Mouse (Mus musculus): ENCODE results near the gene Il18bp.
"Not testable (repeated sequence)": the region's sequence is repeated elsewhere in the genome, so short reads cannot be mapped to it uniquely, and the experiment has no call there.

Gene Il18bp

GRCm38 (mm10) chr7:102018590-102018989 lies at the start of gene Il18bp:
TSS of gene Il18bp (minus strand) at chr7:102018690.
- no peak for DNase-seq (ENCODE audit: low spot score in 2 of 2)

GRCm38 (mm10) chr7:102066363-102066762 lies 47.9 kb upstream of the Il18bp start:
- no peak for DNase-seq (ENCODE audit: low spot score in 2 of 2)

DNA sequence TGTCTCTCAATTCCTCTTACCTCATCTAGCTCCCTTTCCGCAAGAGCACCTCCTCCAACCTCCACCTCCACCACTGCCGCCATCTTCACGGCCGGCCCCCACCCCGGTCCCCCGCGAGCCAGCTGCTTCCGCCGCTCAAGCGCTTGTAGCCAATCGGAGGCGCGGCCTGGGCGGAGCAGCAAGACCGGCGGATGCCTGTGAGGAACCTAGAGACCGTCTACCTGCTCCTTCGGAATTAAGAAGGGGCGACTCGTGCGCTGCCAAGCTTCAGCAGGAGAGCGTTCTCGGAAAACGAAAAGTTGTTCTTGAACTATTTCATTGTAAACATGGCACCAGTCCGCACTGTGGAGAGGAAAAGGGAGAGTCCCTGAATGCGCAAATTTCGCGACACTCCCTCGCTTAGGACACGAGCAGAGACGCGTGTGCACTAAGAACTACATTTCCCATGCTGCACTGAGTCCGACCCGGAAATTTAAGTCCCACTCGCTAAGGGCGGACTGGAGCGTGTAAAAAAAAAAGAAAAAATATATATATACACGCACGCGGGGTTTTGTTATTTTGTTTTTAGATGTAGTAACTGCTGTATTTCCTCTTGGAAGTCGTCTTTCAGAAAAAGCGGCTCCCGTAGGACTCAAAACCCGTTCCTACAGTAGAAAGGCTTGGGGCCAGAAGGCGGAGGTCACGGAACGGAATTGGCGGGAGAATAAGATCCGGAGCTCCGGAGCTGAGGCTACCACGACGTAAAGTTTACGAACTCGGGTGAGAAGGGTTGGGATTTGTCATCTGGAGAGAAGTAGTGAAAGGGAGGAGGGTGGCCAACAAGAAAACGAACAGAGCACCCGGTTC lies 46.8 kb upstream of the Il18bp start, which contains the start of the genes Rnf121, Xndc1 and Xntrpc:
Gene Rnf121 (minus strand): TSS at position 424 of the 846 bp plus-strand sequence.
Gene Xndc1 (plus strand): TSS at position 466 of the 846 bp plus-strand sequence.
Gene Xntrpc (plus strand): TSS at position 668 of the 846 bp plus-strand sequence.
- DNase-seq (ENCODE audit: low spot score in 2 of 2), result peak; percentile 86 to 92

DNA sequence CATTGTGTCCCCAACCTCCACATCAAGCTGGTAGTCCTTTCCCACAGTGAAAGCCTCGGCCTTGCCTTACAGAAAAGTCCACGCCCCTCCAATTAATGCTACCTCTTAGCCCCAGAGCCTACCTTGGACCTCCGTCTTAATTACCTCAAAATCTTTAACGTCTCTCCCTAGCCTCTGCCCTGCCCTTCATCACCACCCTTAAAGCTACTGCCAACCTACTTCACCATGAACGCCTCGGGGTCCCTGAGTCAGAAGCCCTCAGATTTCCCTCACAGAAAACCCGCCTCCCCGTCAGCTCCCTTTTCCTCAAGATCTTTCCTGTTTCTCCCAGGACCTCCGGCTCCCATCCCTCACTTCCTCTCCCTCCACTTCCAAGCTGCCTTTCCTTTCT lies 46.2 kb upstream of the Il18bp start:
- DNase-seq (ENCODE audit: low spot score in 2 of 2), result no peak

- DNase-seq (ENCODE audit: low spot score in 2 of 2), result no peak
These were observed 45.4 kb upstream of the Il18bp start for GRCm38 (mm10) chr7:102063891-102064290.

DNA sequence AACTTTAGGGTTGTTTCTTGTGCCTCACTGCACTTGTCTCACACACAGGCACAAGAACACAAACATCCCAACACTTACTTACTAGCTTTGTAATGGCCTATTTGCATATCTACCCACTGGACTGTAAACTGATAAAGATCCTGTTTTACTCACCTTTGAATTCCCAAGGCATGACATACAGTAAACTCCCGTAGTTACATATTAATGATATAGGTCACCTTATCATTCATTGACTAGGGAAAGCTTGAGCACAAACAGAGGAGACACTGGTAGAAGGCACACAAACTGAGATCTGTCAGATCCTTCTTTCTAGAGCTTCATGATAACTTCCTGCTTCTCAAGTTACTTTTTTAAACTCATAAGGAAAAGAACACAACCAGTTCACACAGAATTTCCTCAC lies 43.7 kb upstream of the Il18bp start:
- DNase-seq (ENCODE audit: low spot score in 2 of 2), result no peak

- DNase-seq (ENCODE audit: low spot score in 2 of 2), result no peak
These were observed 42.9 kb upstream of the Il18bp start for GRCm38 (mm10) chr7:102061353-102061752.

GRCm38 (mm10) chr7:102048524-102048923 lies 30.0 kb upstream of the Il18bp start:
- DNase-seq (ENCODE audit: low spot score in 2 of 2), result not testable (repeated sequence)

DNA sequence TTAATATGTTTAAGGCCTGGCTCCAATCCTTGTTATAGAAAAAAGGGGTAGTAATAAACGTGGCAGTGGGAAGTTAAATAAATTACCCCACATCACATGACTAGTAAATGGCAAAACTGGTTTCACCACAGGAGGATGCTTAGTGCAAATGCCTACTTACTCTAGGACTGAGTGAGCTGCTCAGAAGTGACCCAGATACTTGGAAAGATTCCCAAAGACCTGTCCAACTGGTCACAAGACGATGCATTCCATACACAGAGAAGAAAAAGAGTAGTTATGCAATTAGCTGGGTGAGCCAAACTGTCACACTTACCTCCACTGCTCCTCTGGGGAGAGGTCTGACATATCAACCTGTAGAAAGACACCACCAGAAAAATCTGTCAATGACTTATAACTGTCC lies 23.8 kb upstream of the Il18bp start:
- DNase-seq (ENCODE audit: low spot score in 2 of 2), result no peak

GRCm38 (mm10) chr7:102037318-102037717 lies 18.8 kb upstream of the Il18bp start:
- DNase-seq (ENCODE audit: low spot score in 2 of 2), result no peak

DNA sequence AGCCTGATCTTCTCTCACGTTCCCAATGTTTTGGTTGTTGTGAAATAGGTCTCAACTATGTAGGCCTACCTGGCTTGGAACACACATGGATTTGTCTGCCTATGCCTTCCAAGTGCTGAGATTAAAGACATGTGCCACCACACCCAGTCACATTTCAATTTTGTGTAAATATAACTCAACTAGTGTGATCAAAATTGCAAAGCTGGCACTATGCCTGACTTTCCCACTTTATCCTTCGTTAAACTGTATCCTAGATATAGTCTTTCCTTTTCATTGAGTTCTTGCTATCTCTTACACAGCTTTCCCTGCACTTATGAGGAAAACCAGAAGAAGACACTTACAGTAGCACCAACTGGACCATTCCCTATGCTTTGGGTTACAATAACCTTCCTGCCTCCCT lies 17.0 kb upstream of the Il18bp start:
- no peak for DNase-seq (ENCODE audit: low spot score in 2 of 2)

GRCm38 (mm10) chr7:102034904-102035303 lies 16.4 kb upstream of the Il18bp start:
- DNase-seq (ENCODE audit: low spot score in 2 of 2), result no peak

GRCm38 (mm10) chr7:102025187-102026119 lies 7.0 kb upstream of the Il18bp start:
- no peak for DNase-seq (ENCODE audit: low spot score in 2 of 2)

DNA sequence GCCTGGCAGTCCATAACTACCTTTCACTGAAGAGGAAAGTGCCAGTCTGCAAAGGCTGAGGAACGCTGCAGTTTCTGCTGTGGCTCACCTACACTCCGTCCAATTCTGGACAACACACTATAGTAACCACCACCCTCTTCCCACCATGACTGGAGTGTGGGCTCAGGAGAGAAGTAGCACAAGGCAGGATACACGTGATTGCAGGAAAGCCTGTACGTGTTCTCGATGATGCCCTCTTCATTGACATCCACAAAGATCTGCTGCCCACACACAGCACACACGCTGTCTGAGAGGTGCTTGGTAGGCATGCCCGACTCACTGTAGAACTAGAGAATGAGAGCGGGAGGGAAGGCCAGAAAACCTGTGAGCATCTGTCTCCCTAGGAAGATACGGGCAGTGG lies 5.3 kb upstream of the Il18bp start:
- no peak for DNase-seq (ENCODE audit: low spot score in 2 of 2)

DNA sequence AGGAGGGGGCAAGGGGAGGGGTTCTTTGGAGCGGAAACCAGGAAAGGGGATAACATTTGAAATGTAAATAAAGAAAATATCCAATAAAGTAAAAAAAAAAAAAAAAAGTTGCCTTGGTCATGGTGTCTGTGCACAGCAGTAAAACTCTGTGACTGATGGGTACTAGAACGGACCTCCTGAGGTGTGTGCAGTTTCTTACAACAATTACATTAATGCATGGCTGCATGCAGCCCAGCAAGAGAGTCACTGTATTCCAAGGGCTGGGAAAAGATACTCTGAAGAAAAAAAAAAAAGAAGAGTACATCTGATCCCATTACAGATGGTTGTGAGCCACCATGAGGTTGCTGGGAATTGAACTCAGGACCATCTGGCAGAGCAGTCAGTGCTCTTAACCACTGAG lies 2.4 kb upstream of the Il18bp start:
- DNase-seq (ENCODE audit: low spot score in 2 of 2), result not testable (repeated sequence)

- no peak for DNase-seq (ENCODE audit: low spot score in 2 of 2)
These were observed 872 bp upstream of the Il18bp start for GRCm38 (mm10) chr7:102019362-102019761.

DNA sequence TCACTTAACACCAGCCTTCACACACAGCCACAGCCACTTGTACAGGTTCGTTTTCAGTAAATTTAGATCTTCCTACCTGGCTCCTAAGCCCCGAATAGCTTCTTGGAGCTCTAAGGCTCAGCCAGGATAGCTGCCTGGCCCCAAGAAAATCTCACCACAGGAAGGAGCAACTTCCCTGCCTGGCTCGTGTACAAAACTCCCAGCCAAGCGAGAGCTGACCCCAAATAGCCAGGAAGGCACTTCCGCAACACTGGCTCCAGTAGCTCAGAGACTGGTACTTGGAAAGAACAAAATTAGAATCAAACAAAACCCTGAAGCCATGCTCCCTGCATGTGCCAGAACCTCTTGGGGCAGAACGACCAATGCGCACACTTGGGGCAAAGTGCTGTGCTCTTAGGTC lies 456 bp downstream of the Il18bp start:
- no peak for DNase-seq (ENCODE audit: low spot score in 2 of 2)

DNA sequence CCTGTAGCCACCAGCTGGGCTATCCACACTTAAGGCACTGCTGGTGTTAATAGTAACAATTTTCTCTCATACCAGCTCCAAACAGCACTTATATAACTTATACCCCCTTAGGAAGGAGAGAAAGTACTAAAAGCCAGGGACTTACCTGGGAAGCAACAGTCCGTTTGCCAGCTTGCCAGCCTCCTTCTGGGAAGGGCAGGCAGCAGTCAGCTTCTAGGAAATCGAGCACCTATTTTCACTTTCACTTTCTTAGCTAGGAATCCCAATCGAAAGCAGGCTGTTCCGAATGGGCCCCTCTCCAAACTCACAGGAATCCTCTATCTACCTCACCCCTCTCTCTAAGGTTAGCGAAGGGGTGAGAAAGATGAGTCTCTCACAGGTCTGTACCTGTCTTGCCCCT lies 1.0 kb downstream of the Il18bp start:
- DNase-seq (ENCODE audit: low spot score in 2 of 2), result no peak

- DNase-seq (ENCODE audit: low spot score in 2 of 2), result no peak
These were observed 1.6 kb downstream of the Il18bp start for GRCm38 (mm10) chr7:102016936-102017335.

DNA sequence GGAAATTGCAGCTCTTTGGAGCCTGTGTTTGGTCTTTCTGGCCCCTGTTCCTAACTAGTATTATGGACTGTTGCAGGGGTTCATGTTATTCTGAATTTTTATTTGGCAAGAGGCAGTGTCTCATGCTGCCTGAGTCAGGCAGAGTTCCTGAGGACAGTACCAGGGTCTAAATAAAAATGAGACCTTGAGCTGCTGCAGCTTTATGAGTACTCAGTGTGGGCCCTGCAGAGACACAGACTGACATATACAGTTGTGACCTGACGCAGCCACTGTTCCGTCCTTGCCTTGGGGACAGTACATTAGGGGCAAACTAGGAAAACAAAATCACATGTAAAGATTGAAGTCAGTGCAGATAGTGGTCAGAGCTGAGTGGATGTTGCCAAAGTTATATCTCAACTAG lies 3.5 kb downstream of the Il18bp start:
- no peak for DNase-seq (ENCODE audit: low spot score in 2 of 2)

DNA sequence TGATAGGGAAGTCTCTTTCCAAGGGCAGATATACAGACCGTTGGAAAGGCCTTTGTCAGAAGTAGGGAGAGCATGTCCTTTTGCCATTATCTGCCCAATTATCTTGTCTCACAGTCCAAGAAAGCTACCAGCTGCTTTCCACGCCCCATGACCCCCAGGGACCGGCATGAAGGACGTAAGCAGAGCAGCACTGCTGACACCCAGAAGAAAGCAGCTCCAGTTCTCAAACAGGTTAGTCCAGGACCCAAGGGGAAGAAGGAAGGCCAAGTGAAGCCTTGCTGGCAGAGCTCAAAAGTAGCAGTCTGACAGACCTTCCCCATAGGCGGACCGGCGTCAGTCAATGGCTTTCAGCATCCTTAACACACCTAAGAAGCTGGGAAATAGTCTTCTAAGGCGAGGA lies 5.1 kb downstream of the Il18bp start:
- DNase-seq (ENCODE audit: low spot score in 2 of 2), result no peak

DNA sequence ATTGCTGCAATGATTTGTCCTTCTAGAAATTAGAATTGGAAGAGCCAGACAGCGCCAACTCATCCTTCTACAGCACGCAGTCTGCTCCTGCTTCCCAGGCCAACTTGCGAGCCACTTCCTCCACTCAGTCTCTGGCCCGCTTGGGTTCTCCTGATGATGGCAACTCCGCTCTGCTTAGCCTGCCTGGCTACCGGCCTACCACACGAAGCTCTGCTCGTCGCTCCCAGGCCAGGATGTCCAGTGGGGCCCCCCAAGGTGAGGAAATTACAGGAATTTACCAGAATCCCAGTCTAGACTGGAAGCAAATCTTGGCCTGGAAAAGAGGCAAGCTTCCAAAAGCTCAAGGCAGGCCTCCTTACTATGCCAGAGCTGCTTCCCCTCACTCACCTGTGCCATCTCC lies 6.6 kb downstream of the Il18bp start:
- DNase-seq (ENCODE audit: low spot score in 2 of 2), result no peak
